Mouse (Mus musculus) testis, adult 10 weeks (tissue): Measurements from ENCODE around the gene Tpi1. TPM values are rescaled to one million over a fixed set of nuclear protein-coding genes. Genes with fewer than 3 reads are reported as not detected.

ENCODE experiments used
- polyA plus RNA-seq: library from polyadenylated mRNA; stranded (reverse); fragments of 350-450 nt; fragmentation: Illumina TruSeq; extraction: RNeasy Lipid Tissue Mini Kit (QIAGEN cat#74804); gene quantifications from one replicate; pipeline ENCODE4 v1.2.3, GENCODE M21; 2014; ENCODE audit warnings: low read depth, low replicate concordance

The Tpi1 gene
- polyA plus RNA-seq, result 41.8 TPM

GRCm38 (mm10) chr6:124813933-124814332, at the start of gene Tpi1:
Gene Tpi1 (minus strand): TSS chr6:124814296.

GRCm38 (mm10) chr6:124856916-124857839, 43.1 kb upstream of the Tpi1 start, which contains the start of gene P3h3:
Gene P3h3 (minus strand): TSS chr6:124857752.

GRCm38 (mm10) chr6:124840241-124841167, 26.4 kb upstream of the Tpi1 start, which contains the start of gene Gnb3:
Gene Gnb3 (minus strand): TSS chr6:124840275.

GRCm38 (mm10) chr6:124828868-124829798, 15.0 kb upstream of the Tpi1 start, which contains the start of the genes Usp5 and Cdca3:
Gene Usp5 (minus strand): TSS chr6:124829484.
Gene Cdca3 (plus strand): TSS chr6:124829547.

GRCm38 (mm10) chr6:124808358-124809012, 5.6 kb downstream of the Tpi1 start, which contains the start of gene Spsb2:
Gene Spsb2 (plus strand): TSS chr6:124808661.

GRCm38 (mm10) chr6:124779222-124779983, 34.7 kb downstream of the Tpi1 start, which contains the start of gene Lrrc23:
Gene Lrrc23 (minus strand): TSS chr6:124779727.

GRCm38 (mm10) chr6:124769101-124769765, 44.9 kb downstream of the Tpi1 start, which contains the start of gene Eno2:
Gene Eno2 (minus strand): TSS chr6:124769673.

Other genes with a start within 250 kb of the Tpi1 start
- gene C1rb, start 244.0 kb downstream of the Tpi1 start, polyA plus RNA-seq, result not detected
- gene C1s2, start 178.2 kb downstream of the Tpi1 start, polyA plus RNA-seq, result 0.87 TPM
- gene Lpcat3, start 151.3 kb downstream of the Tpi1 start, polyA plus RNA-seq, result 102 TPM
- 15.1 TPM for gene Emg1, start 102.1 kb downstream of the Tpi1 start, polyA plus RNA-seq
- 13.8 TPM for gene Phb2, start 102.0 kb downstream of the Tpi1 start, polyA plus RNA-seq
- gene Ptpn6, start 75.6 kb downstream of the Tpi1 start, polyA plus RNA-seq, result 0.21 TPM
- gene Grcc10, start 72.9 kb downstream of the Tpi1 start, polyA plus RNA-seq, result 9.6 TPM
- gene Gm45234, start 58.3 kb downstream of the Tpi1 start, polyA plus RNA-seq, result not detected
- gene Atn1, start 57.8 kb downstream of the Tpi1 start, polyA plus RNA-seq, result 0.17 TPM
- 0.08 TPM for gene Eno2, start 44.6 kb downstream of the Tpi1 start, polyA plus RNA-seq
- gene Lrrc23, start 34.6 kb downstream of the Tpi1 start, polyA plus RNA-seq, result 112 TPM
- 0.45 TPM for gene Spsb2, start 5.6 kb downstream of the Tpi1 start, polyA plus RNA-seq
- gene Usp5, start 15.2 kb upstream of the Tpi1 start, polyA plus RNA-seq, result 18.4 TPM
- 62.1 TPM for gene Cdca3, start 15.3 kb upstream of the Tpi1 start, polyA plus RNA-seq
- not detected for gene Gnb3, start 26.0 kb upstream of the Tpi1 start, polyA plus RNA-seq
- gene P3h3, start 43.5 kb upstream of the Tpi1 start, polyA plus RNA-seq, result not detected
- gene Gpr162, start 49.7 kb upstream of the Tpi1 start, polyA plus RNA-seq, result 0.39 TPM
- 0.28 TPM for gene Cd4, start 73.9 kb upstream of the Tpi1 start, polyA plus RNA-seq
- gene Lag3, start 97.4 kb upstream of the Tpi1 start, polyA plus RNA-seq, result not detected
- gene Ptms, start 105.8 kb upstream of the Tpi1 start, polyA plus RNA-seq, result 19.0 TPM
- 2.7 TPM for gene Mlf2, start 117.1 kb upstream of the Tpi1 start, polyA plus RNA-seq
- 36.9 TPM for gene Cops7a, start 151.2 kb upstream of the Tpi1 start, polyA plus RNA-seq
- not detected for gene Pianp, start 182.4 kb upstream of the Tpi1 start, polyA plus RNA-seq
- gene Zfp384, start 194.8 kb upstream of the Tpi1 start, polyA plus RNA-seq, result 25.2 TPM
- 3.7 TPM for gene Ing4, start 225.5 kb upstream of the Tpi1 start, polyA plus RNA-seq
- gene Acrbp, start 235.4 kb upstream of the Tpi1 start, polyA plus RNA-seq, result 113 TPM